Mouse (Mus musculus): ENCODE measurements around the gene Ankrd44.

- TF ChIP-seq POLR2A (IDR thresholded peaks at IDR 0.05; ENCODE audit: control insufficient read depth, low read depth, low read length) (no peak), CTCF (IDR thresholded peaks at IDR 0.05; ENCODE audit: control insufficient read depth, insufficient read depth, insufficient replicate concordance, low read depth, low read length) (no peak)
Observed at GRCm38 (mm10) chr1:54665095-54665494, 261.1 kb downstream of the Ankrd44 start.

Data from testis, adult 2 months (tissue).